Mouse (Mus musculus): ENCODE measurements around the gene Pou5f2. TPM values are rescaled to one million over a fixed set of nuclear protein-coding genes. Genes with fewer than 3 reads are reported as not detected.

Pou5f2 gene
- total RNA-seq (2014; fragmentation: Nextera tagmentation): 3.2 and 3.7 TPM in 2 replicates
- 0.71 and 1.0 TPM in 2 replicates for total RNA-seq (2017)
- polyA plus RNA-seq (2012): 0.05 and 0.08 TPM in 2 replicates

DNA sequence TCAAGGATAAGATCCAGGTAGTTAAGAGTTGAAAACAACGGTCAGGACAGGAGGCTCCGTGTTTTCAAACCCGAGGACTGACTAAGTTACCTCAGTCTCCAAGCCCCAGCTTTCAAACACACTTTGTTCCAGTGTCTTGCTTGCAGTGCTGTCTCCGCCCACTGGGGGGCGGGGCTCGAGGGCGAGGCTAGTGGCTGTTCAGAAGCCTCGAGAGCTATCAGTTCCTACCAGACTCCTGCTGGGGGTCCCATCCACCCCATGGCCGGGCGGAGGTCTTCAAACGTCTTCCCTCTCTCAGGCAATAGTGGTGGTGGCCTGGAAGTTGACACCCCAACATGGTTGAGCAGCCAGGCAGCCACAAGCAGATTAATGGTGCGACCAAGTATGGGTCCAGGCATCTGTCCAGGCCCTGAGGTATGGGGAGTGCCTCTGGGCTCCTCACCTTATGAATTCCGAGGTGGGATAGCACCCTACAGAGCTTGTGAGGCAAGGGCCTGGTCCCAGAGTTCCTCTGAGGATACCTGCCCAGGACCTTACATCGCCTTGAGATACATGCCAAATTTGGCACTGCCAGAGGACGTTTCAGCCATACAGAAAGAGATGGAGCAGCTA lies at the start of gene Pou5f2:
Pou5f2 (plus strand) TSS at position 220 of the 612 bp plus-strand sequence.
- ATAC-seq (ENCODE audit: extremely low read depth, insufficient number of reproducible peaks, low FRiP score, poor library complexity, severe bottlenecking): no peak

DNA sequence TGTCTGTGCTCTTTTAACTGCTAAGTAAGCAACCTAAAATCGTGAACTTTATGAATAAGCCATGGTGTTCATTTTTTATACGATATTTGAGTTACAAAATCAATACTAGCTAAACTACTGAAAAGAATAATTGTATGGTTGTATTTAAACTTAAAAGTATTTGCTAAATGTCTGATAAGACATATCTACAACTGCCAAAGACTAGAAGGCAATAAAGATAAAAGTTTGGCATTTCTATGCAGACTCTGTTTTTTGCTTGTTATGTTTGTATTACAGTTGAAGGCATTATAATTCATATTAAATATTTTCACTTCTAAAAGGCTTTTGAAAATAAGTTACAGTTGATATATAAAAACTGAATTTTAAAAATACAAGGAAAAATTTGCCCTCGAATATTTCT lies 48.5 kb upstream of the Pou5f2 start:
- H3K9me3 ChIP-seq (replicated peaks): no peaks in the 10 kb centered on the region
- H3K4me3 ChIP-seq (ENCODE audit: low read depth, low read length): no peak overlapping the region
- DNase-seq (ENCODE audit: low spot score): no peak
- no peak for ATAC-seq (ENCODE audit: extremely low read depth, insufficient number of reproducible peaks, low FRiP score, poor library complexity, severe bottlenecking)
- H3K27me3 ChIP-seq (ENCODE audit: insufficient read depth, low read length): no peaks in the 10 kb centered on the region
- no peaks in the 10 kb centered on the region for H3K4me1 ChIP-seq (ENCODE audit: insufficient read depth, low read depth, low read length)
- no peaks in the 10 kb centered on the region for H3K36me3 ChIP-seq (replicated peaks)
- TF ChIP-seq GATA1 (IDR thresholded peaks at IDR 0.05; ENCODE audit: borderline replicate concordance, low read length) (no peak), POLR2AphosphoS5 (IDR thresholded peaks at IDR 0.05; ENCODE audit: insufficient replicate concordance, low read depth, low read length) (no peak)

More for the DNA sequence above, at the start of gene Pou5f2:
- Histone ChIP-seq H3K9me3 (replicated peaks) (no peaks in the 10 kb centered on the region), H3K36me3 (replicated peaks) (peaks cover 18% of the 10 kb centered on the region), H3K4me3 (ENCODE audit: low read depth, low read length) (no peak within 1 kb of the TSS), H3K27me3 (ENCODE audit: insufficient read depth, low read length) (no peaks in the 10 kb centered on the region), H3K4me1 (ENCODE audit: insufficient read depth, low read depth, low read length) (peaks cover 5% of the 10 kb centered on the region; the same call in 1 of the 2 replicates)
- TF ChIP-seq POLR2AphosphoS5 (IDR thresholded peaks at IDR 0.05; ENCODE audit: insufficient replicate concordance, low read depth, low read length): no peak
- TF ChIP-seq TAL1 (conservative IDR thresholded peaks at IDR 0.05; ENCODE audit: low read depth, low read length): no peak
- TF ChIP-seq CTCF (IDR thresholded peaks at IDR 0.05; ENCODE audit: low read depth, low read length): no peak
- no peak for TF ChIP-seq GATA1 (IDR thresholded peaks at IDR 0.05; ENCODE audit: borderline replicate concordance, low read length)
- no peak for DNase-seq (ENCODE audit: low spot score)

GRCm38 (mm10) chr13:77977121-77977520 lies 47.6 kb upstream of the Pou5f2 start:
- ATAC-seq (ENCODE audit: extremely low read depth, insufficient number of reproducible peaks, low FRiP score, poor library complexity, severe bottlenecking): no peak
- Histone ChIP-seq H3K36me3 (replicated peaks) (no peaks in the 10 kb centered on the region), H3K4me1 (ENCODE audit: insufficient read depth, low read depth, low read length) (no peaks in the 10 kb centered on the region), H3K9me3 (replicated peaks) (no peaks in the 10 kb centered on the region), H3K27me3 (ENCODE audit: insufficient read depth, low read length) (no peaks in the 10 kb centered on the region), H3K4me3 (ENCODE audit: low read depth, low read length) (no peak overlapping the region)
- no peak for DNase-seq (ENCODE audit: low spot score)
- TF ChIP-seq CTCF (IDR thresholded peaks at IDR 0.05; ENCODE audit: low read depth, low read length): no peak
- no peak for TF ChIP-seq GATA1 (IDR thresholded peaks at IDR 0.05; ENCODE audit: borderline replicate concordance, low read length)
- no peak for TF ChIP-seq TAL1 (conservative IDR thresholded peaks at IDR 0.05; ENCODE audit: low read depth, low read length)
- TF ChIP-seq POLR2AphosphoS5 (IDR thresholded peaks at IDR 0.05; ENCODE audit: insufficient replicate concordance, low read depth, low read length): no peak
- no peak for TF ChIP-seq GATA2 (IDR thresholded peaks at IDR 0.05; ENCODE audit: borderline replicate concordance, low read depth, low read length)

GRCm38 (mm10) chr13:77982105-77982851 lies 42.4 kb upstream of the Pou5f2 start:
- H3K36me3 ChIP-seq (replicated peaks): no peaks in the 10 kb centered on the region
- TF ChIP-seq TAL1 (conservative IDR thresholded peaks at IDR 0.05; ENCODE audit: low read depth, low read length): no peak
- TF ChIP-seq POLR2AphosphoS5 (IDR thresholded peaks at IDR 0.05; ENCODE audit: insufficient replicate concordance, low read depth, low read length): no peak
- no peak for TF ChIP-seq GATA1 (IDR thresholded peaks at IDR 0.05; ENCODE audit: borderline replicate concordance, low read length)
- TF ChIP-seq CTCF (IDR thresholded peaks at IDR 0.05; ENCODE audit: low read depth, low read length): no peak; the same call in 1 of the 2 replicates
- TF ChIP-seq GATA2 (IDR thresholded peaks at IDR 0.05; ENCODE audit: borderline replicate concordance, low read depth, low read length): no peak
- H3K4me3 ChIP-seq (ENCODE audit: low read depth, low read length): no peak overlapping the region
- no peaks in the 10 kb centered on the region for H3K4me1 ChIP-seq (ENCODE audit: insufficient read depth, low read depth, low read length)
- H3K27me3 ChIP-seq (ENCODE audit: insufficient read depth, low read length): no peaks in the 10 kb centered on the region
- no peak for DNase-seq (ENCODE audit: low spot score)
- ATAC-seq (ENCODE audit: extremely low read depth, insufficient number of reproducible peaks, low FRiP score, poor library complexity, severe bottlenecking): no peak
- H3K9me3 ChIP-seq (replicated peaks): no peaks in the 10 kb centered on the region

DNA sequence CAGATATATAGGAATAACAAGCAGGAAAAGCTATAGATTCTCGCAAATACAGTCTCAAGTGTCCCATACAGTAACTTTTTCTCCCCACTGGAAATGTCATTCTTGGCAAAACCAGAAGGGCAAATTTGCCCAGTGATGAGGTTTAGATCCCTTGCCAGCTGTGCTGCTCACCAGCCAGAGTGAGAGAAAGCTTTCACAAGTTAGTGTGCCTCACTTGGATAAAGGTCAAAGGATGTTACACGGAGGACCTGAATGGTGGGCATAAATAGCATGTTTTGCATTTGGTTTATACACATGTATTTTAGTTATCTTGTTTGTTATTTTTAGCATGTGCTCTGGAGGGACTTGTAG lies 41.9 kb upstream of the Pou5f2 start:
- no peak for DNase-seq (ENCODE audit: low spot score)
- H3K4me1 ChIP-seq (ENCODE audit: insufficient read depth, low read depth, low read length): no peaks in the 10 kb centered on the region
- ATAC-seq (ENCODE audit: extremely low read depth, insufficient number of reproducible peaks, low FRiP score, poor library complexity, severe bottlenecking): no peak
- no peaks in the 10 kb centered on the region for H3K36me3 ChIP-seq (replicated peaks)
- no peaks in the 10 kb centered on the region for H3K27me3 ChIP-seq (ENCODE audit: insufficient read depth, low read length)
- no peaks in the 10 kb centered on the region for H3K9me3 ChIP-seq (replicated peaks)
- TF ChIP-seq GATA1 (IDR thresholded peaks at IDR 0.05; ENCODE audit: borderline replicate concordance, low read length): no peak
- no peak for TF ChIP-seq TAL1 (conservative IDR thresholded peaks at IDR 0.05; ENCODE audit: low read depth, low read length)
- TF ChIP-seq POLR2AphosphoS5 (IDR thresholded peaks at IDR 0.05; ENCODE audit: insufficient replicate concordance, low read depth, low read length): no peak
- TF ChIP-seq CTCF (IDR thresholded peaks at IDR 0.05; ENCODE audit: low read depth, low read length): no peak
- no peak for TF ChIP-seq GATA2 (IDR thresholded peaks at IDR 0.05; ENCODE audit: borderline replicate concordance, low read depth, low read length)
- no peak overlapping the region for H3K4me3 ChIP-seq (ENCODE audit: low read depth, low read length)

GRCm38 (mm10) chr13:77991189-77991886 lies 33.4 kb upstream of the Pou5f2 start:
- H3K9me3 ChIP-seq (replicated peaks): no peaks in the 10 kb centered on the region

More at GRCm38 (mm10) chr13:77991189-77991886, 33.4 kb upstream of the Pou5f2 start:
- Histone ChIP-seq H3K4me1 (ENCODE audit: insufficient read depth, low read depth, low read length) (no peaks in the 10 kb centered on the region), H3K27me3 (ENCODE audit: insufficient read depth, low read length) (no peaks in the 10 kb centered on the region), H3K36me3 (replicated peaks) (peaks cover 3% of the 10 kb centered on the region), H3K4me3 (ENCODE audit: low read depth, low read length) (no peak overlapping the region)
- TF ChIP-seq GATA1 (IDR thresholded peaks at IDR 0.05; ENCODE audit: borderline replicate concordance, low read length) (no peak), POLR2AphosphoS5 (IDR thresholded peaks at IDR 0.05; ENCODE audit: insufficient replicate concordance, low read depth, low read length) (no peak), TAL1 (conservative IDR thresholded peaks at IDR 0.05; ENCODE audit: low read depth, low read length) (no peak), CTCF (IDR thresholded peaks at IDR 0.05; ENCODE audit: low read depth, low read length) (no peak), GATA2 (IDR thresholded peaks at IDR 0.05; ENCODE audit: borderline replicate concordance, low read depth, low read length) (no peak)
- DNase-seq (ENCODE audit: low spot score): no peak
- ATAC-seq (ENCODE audit: extremely low read depth, insufficient number of reproducible peaks, low FRiP score, poor library complexity, severe bottlenecking): no peak
